Mouse (Mus musculus) myocyte (in vitro differentiated cells): ENCODE measurements around the gene Gm10639.
"Not testable (repeated sequence)": the region's sequence is repeated elsewhere in the genome, so short reads cannot be mapped to it uniquely, and the experiment has no call there.

ENCODE experiments used
- E2F4 ChIP-seq: IDR thresholded peaks from one replicate; pipeline ENCODE4 v1.6.1; 2011; ENCODE audit warnings: mild to moderate bottlenecking, control low read depth, moderate library complexity; ENCODE audit not compliant: insufficient read depth
- MAX ChIP-seq: IDR thresholded peaks from one replicate; pipeline ENCODE4 v1.6.1; 2011; ENCODE audit warnings: low read depth, mild to moderate bottlenecking, control low read depth
- POLR2A ChIP-seq: IDR thresholded peaks from one replicate; pipeline ENCODE4 v1.6.1; 2011; ENCODE audit warnings: low read depth, mild to moderate bottlenecking, control low read depth, moderate library complexity; ENCODE audit not compliant: insufficient read length
- POLR2AphosphoS2 ChIP-seq: IDR thresholded peaks from one replicate; pipeline ENCODE4 v1.6.1; 2011; ENCODE audit warnings: low read depth, control low read depth; ENCODE audit not compliant: insufficient read length
- REST ChIP-seq: IDR thresholded peaks from one replicate; pipeline ENCODE4 v1.6.1; 2011; ENCODE audit warnings: mild to moderate bottlenecking, control low read depth, moderate library complexity; ENCODE audit not compliant: insufficient read depth, insufficient read length
- TCF12 ChIP-seq: IDR thresholded peaks from one replicate; pipeline ENCODE4 v1.6.1; 2011; ENCODE audit warnings: mild to moderate bottlenecking, control low read depth; ENCODE audit not compliant: poor library complexity, insufficient read depth, severe bottlenecking
- TCF3 ChIP-seq: IDR thresholded peaks from one replicate; pipeline ENCODE4 v1.6.1; 2011; ENCODE audit warnings: low read depth, control low read depth; ENCODE audit not compliant: insufficient read length
- USF1 ChIP-seq: IDR thresholded peaks from one replicate; pipeline ENCODE4 v1.6.1; 2011; ENCODE audit warnings: low read depth, mild to moderate bottlenecking, control low read depth, moderate library complexity

DNA sequence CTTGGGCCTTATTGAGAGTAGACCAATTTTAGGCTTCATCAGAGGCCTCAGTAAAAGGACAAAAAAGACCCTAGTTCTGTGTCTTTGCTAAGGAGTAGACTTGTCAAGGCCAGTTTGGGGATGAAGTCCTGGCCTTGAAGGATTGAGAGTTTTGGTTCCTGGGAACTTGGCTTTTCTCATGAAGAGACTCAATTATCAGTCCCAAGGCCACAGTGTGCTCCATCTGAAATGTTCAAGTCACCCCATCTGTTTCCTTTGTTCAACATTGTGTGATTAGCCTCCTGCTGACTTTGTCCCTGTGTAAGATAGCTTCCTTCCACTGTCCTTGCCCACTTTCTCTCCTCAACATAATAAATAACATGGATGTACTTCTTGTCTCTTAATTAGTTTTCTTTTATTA lies 60.3 kb downstream of the Gm10639 start:
- TF ChIP-seq POLR2A, MAX, TCF12, REST, TCF3, USF1, E2F4, POLR2AphosphoS2: not testable (repeated sequence)
